Mouse (Mus musculus): Measurements from ENCODE around the gene Pcbp4. TPM values are rescaled to one million over a fixed set of nuclear protein-coding genes. Genes with fewer than 3 reads are reported as not detected.

Gene Pcbp4
- polyA plus RNA-seq, 1 experiment: 33.5 TPM

DNA sequence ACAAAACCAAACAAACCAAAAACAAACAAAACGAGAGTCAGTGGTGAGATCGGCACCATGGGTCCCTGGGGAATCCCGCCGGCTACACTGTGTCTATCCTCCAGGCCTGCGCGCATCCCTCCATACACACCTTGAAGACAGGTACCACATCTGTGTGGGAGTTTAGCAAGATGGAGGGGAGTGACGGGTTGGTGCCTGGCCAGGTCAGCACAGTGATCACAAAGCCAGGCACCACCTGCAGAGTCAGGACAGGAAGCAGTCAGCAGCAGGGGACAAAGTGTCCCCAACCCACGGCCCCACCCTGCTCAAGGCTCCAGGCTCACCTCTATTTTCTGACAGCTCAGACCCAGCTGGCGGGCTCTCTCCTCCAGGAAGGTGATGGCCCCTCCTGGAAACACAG is 16.5 kb upstream of the Pcbp4 start:
- H3K4me1 ChIP-seq: peaks cover 68% of the 10 kb centered on the region
- peak overlapping the region; percentile 21 for H3K4me3 ChIP-seq (replicated peaks)
- no peak for TF ChIP-seq GATA1 (IDR thresholded peaks at IDR 0.05; ENCODE audit: borderline replicate concordance, low read length)
- TF ChIP-seq FLI1 (IDR thresholded peaks at IDR 0.05; ENCODE audit: low read length): no peak
- H3K9me3 ChIP-seq: no peaks in the 10 kb centered on the region
- H3K36me3 ChIP-seq (replicated peaks; ENCODE audit: low read length): peaks cover 41% of the 10 kb centered on the region
- peaks cover 7% of the 10 kb centered on the region for H3K27me3 ChIP-seq (replicated peaks)

DNA sequence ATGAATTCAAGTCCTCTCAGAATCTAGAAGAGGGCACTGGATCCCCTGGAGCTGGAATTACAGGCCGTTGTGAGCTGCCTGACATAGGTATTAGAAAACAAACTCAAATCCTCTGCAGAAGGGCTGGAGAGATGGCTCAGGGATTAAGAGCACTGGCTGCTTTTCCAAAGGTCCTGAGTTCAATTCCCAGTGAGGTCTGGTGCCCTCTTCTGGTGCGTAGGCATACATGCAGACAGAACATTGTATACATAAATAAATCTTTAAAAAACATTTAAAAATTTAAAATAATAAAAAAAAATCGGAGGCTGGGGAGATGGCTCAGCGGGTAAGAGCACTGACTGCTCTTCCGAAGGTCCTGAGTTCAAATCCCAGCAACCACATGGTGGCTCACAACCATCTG is 10.4 kb upstream of the Pcbp4 start:
- H3K4me3 ChIP-seq (replicated peaks): no peak overlapping the region
- H3K4me1 ChIP-seq: peaks cover 30% of the 10 kb centered on the region
- no peak for TF ChIP-seq FLI1 (IDR thresholded peaks at IDR 0.05; ENCODE audit: low read length)
- TF ChIP-seq GATA1 (IDR thresholded peaks at IDR 0.05; ENCODE audit: borderline replicate concordance, low read length): no peak
- H3K27me3 ChIP-seq (replicated peaks): peaks cover 7% of the 10 kb centered on the region
- H3K9me3 ChIP-seq: no peaks in the 10 kb centered on the region
- no peaks in the 10 kb centered on the region for H3K36me3 ChIP-seq (replicated peaks; ENCODE audit: low read length)

DNA sequence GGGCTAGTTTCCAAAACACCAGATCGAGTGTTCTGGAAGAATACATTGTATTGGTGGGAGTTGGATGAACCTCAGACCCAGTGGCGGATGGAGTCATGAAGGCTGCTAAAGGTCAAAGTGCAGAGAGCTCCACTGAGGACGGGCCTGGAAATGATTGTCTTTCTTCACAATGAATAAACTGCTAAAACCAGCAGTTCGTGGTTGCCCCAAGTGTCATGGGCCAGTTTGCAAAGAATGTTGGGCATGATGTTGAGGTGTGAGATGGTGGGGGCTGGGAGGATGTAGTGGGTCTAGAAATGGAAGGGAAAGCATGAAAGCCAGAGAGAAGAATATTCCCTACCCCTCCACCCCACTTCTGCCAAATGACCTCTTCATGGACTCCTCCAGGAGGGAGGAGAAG is 8.3 kb upstream of the Pcbp4 start:
- TF ChIP-seq FLI1 (IDR thresholded peaks at IDR 0.05; ENCODE audit: low read length) (no peak), GATA1 (IDR thresholded peaks at IDR 0.05; ENCODE audit: borderline replicate concordance, low read length) (no peak)
- Histone ChIP-seq H3K36me3 (replicated peaks; ENCODE audit: low read length) (no peaks in the 10 kb centered on the region), H3K27me3 (replicated peaks) (peaks cover 7% of the 10 kb centered on the region), H3K4me1 (peaks cover 31% of the 10 kb centered on the region), H3K4me3 (replicated peaks) (no peak overlapping the region), H3K9me3 (no peaks in the 10 kb centered on the region)

DNA sequence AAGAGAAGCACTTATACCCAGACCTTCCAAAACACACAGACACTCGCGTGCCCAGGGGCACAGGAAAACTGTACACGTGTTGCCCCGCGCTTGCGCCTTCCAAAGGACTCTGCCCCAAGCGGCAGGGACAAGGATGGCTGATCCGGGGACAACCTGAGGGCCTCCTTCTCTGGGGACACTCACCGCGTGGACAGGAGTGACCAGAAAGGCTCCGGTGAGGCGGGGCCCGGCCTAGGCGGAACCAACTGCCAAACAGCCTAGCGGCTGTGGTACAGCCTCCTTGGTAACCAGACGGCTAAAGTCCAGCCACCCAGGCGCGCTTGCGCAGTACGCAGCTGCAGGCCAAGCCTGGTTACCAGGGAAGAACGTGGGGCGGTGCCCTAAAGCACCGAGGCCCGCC is 5.7 kb upstream of the Pcbp4 start, which contains the start of the genes Abhd14b and Abhd14a:
Gene Abhd14b, plus strand, starts transcription at position 112 of the 400 bp plus-strand sequence.
Gene Abhd14a, minus strand, starts transcription at position 331 of the 400 bp plus-strand sequence.
- Histone ChIP-seq H3K4me3 (replicated peaks) (peak within 1 kb of the TSS; percentile 92), H3K36me3 (replicated peaks; ENCODE audit: low read length) (no peaks in the 10 kb centered on the region), H3K9me3 (no peaks in the 10 kb centered on the region), H3K27me3 (replicated peaks) (peaks cover 21% of the 10 kb centered on the region), H3K4me1 (peaks cover 34% of the 10 kb centered on the region)
- TF ChIP-seq FLI1 (IDR thresholded peaks at IDR 0.05; ENCODE audit: low read length) (no peak), GATA1 (IDR thresholded peaks at IDR 0.05; ENCODE audit: borderline replicate concordance, low read length) (no peak)

DNA sequence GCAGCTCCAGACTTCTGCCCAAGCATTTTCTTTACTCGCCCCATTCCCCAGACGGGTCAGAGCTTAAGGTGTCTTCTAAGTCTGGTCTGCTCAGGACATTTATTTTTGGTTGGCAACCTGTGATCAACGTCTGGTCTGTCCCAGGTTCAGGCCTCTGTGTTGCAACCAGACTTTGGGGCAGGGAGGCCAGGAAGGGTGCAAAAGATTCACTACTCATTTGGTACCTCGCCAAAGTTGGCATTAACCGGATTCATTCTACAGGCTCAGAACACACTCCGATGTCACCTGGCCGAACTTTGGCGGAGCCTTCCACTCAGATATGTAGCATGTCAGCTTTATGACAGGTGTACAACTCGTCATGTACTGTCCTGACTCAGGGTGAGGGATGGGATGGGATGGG is 5.1 kb upstream of the Pcbp4 start:
- peaks cover 26% of the 10 kb centered on the region for H3K27me3 ChIP-seq (replicated peaks)
- peaks cover 37% of the 10 kb centered on the region for H3K4me1 ChIP-seq
- no peaks in the 10 kb centered on the region for H3K36me3 ChIP-seq (replicated peaks; ENCODE audit: low read length)
- TF ChIP-seq GATA1 (IDR thresholded peaks at IDR 0.05; ENCODE audit: borderline replicate concordance, low read length) (no peak), FLI1 (IDR thresholded peaks at IDR 0.05; ENCODE audit: low read length) (no peak)
- no peaks in the 10 kb centered on the region for H3K9me3 ChIP-seq
- H3K4me3 ChIP-seq (replicated peaks): peak overlapping the region; percentile 92

DNA sequence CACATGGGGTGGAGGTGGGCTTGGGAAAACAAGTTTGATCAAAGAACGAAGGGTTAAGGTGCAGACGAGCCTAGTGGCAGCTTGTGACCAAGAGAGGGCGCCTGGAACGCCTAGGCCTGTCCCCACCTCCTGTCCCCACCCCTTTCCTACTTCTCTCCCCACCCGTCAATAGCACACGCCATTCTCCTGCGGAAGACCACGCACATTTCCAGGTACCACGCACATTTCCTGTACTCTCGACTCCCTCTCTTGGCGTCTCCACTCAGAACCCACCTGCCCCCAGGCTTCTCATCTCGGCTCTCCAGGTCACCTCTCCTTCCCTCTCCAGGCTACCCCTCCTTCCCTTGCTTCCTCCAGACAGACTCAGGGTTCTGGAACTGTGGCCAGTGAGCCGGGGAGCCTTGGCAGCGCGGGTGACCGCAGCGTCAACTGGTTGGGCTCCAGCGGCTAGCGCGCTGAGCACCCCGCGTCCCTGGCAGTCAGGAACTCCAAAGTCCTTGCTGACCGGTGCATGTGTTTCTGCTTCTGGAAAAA is 4.5 kb upstream of the Pcbp4 start:
- H3K4me1 ChIP-seq: peaks cover 42% of the 10 kb centered on the region
- no peaks in the 10 kb centered on the region for H3K36me3 ChIP-seq (replicated peaks; ENCODE audit: low read length)

DNA sequence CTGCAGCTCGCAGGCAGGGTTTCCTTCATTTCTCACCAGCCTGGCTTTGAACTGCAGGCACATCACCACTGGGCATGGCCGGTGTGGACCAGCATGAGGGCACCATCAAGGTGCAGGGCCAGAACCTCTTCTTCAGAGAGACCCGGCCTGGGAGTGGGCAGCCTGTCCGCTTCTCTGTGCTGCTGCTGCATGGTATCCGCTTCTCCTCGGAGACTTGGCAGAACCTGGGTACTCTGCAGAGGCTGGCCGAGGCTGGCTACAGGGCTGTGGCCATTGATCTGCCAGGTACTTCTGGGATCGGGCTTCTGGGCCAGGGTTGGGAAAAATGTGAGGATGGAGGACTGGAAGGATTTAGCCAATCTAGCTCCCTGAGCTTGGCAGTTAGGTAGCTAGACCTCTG is 3.1 kb upstream of the Pcbp4 start:
- H3K9me3 ChIP-seq: no peaks in the 10 kb centered on the region
- H3K36me3 ChIP-seq (replicated peaks; ENCODE audit: low read length): no peaks in the 10 kb centered on the region
- H3K4me3 ChIP-seq (replicated peaks): no peak overlapping the region
- TF ChIP-seq FLI1 (IDR thresholded peaks at IDR 0.05; ENCODE audit: low read length) (no peak), GATA1 (IDR thresholded peaks at IDR 0.05; ENCODE audit: borderline replicate concordance, low read length) (no peak)
- peaks cover 52% of the 10 kb centered on the region for H3K4me1 ChIP-seq
- H3K27me3 ChIP-seq (replicated peaks): peaks cover 41% of the 10 kb centered on the region

More for the DNA sequence above, 4.5 kb upstream of the Pcbp4 start:
- Histone ChIP-seq H3K4me3 (replicated peaks) (peak overlapping the region; percentile 92), H3K27me3 (replicated peaks) (peaks cover 31% of the 10 kb centered on the region), H3K9me3 (no peaks in the 10 kb centered on the region)
- TF ChIP-seq FLI1 (IDR thresholded peaks at IDR 0.05; ENCODE audit: low read length) (no peak), GATA1 (IDR thresholded peaks at IDR 0.05; ENCODE audit: borderline replicate concordance, low read length) (no peak)

DNA sequence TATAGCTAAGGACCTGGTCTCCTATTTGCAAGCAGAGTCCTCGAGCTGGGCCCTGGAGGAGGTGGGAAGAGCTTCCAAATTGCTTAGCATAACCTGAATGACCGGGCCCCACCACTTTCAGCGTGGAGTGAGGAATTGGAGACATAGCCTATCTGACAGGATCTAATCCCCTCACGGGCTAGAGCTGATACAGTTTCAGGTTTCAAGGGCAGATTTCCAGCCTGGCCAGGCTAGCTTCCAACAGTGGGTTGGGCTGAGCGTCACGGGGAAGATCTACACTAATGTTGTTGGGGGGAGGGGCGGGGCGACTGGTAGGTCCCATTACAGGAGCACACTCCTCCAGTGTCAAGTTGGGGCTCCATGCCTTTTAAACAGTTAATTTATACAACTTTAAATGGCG is 2.4 kb upstream of the Pcbp4 start:
- H3K4me3 ChIP-seq (replicated peaks): no peak overlapping the region
- peaks cover 57% of the 10 kb centered on the region for H3K4me1 ChIP-seq
- TF ChIP-seq FLI1 (IDR thresholded peaks at IDR 0.05; ENCODE audit: low read length): no peak
- TF ChIP-seq GATA1 (IDR thresholded peaks at IDR 0.05; ENCODE audit: borderline replicate concordance, low read length): no peak
- H3K36me3 ChIP-seq (replicated peaks; ENCODE audit: low read length): no peaks in the 10 kb centered on the region
- H3K9me3 ChIP-seq: no peaks in the 10 kb centered on the region
- peaks cover 47% of the 10 kb centered on the region for H3K27me3 ChIP-seq (replicated peaks)

DNA sequence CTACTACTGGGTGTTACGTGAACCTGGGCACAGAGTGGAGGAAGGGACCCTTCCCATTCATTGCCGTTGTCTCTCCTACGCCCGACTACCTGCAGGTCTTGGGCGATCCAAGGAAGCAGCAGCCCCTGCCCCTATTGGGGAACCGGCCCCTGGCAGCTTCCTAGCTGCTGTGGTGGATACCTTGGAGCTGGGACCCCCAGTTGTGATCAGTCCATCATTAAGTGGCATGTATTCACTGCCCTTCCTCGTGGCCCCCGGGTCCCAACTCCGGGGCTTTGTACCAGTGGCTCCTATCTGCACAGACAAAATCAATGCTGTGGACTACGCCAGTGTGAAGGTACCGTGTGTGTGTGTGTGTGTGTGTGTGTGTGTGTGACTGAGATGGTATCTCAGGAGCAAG is 1.8 kb upstream of the Pcbp4 start:
- Histone ChIP-seq H3K4me1 (peaks cover 60% of the 10 kb centered on the region), H3K4me3 (replicated peaks) (no peak overlapping the region), H3K9me3 (no peaks in the 10 kb centered on the region), H3K36me3 (replicated peaks; ENCODE audit: low read length) (no peaks in the 10 kb centered on the region), H3K27me3 (replicated peaks) (peaks cover 54% of the 10 kb centered on the region)
- TF ChIP-seq FLI1 (IDR thresholded peaks at IDR 0.05; ENCODE audit: low read length) (no peak), GATA1 (IDR thresholded peaks at IDR 0.05; ENCODE audit: borderline replicate concordance, low read length) (no peak)

DNA sequence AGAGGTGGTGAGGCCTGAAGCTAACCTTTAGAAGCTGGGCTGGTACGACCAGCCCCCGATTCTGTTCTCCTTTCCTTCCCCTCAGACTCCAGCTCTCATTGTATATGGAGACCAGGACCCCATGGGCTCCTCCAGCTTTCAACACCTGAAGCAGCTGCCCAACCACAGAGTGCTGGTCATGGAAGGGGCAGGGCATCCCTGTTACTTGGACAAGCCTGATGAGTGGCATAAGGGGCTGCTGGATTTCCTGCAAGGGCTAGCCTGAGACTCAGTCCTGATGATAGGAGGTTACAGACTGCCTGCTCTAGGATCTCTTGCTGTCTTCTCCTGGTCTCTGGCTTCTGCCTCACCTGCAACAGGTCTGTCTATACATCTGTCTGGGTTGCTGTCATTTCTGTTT is 1.2 kb upstream of the Pcbp4 start:
- Histone ChIP-seq H3K4me3 (replicated peaks) (no peak overlapping the region), H3K36me3 (replicated peaks; ENCODE audit: low read length) (no peaks in the 10 kb centered on the region), H3K4me1 (peaks cover 55% of the 10 kb centered on the region), H3K27me3 (replicated peaks) (peaks cover 60% of the 10 kb centered on the region), H3K9me3 (no peaks in the 10 kb centered on the region)
- TF ChIP-seq FLI1 (IDR thresholded peaks at IDR 0.05; ENCODE audit: low read length): no peak
- no peak for TF ChIP-seq GATA1 (IDR thresholded peaks at IDR 0.05; ENCODE audit: borderline replicate concordance, low read length)

Measured in megakaryocyte, embryonic 14.5 days (primary cell).